Mouse (Mus musculus) spleen, embryonic (tissue): ENCODE data around the gene Sh3rf1.
"Not testable (repeated sequence)": the region's sequence is repeated elsewhere in the genome, so short reads cannot be mapped to it uniquely, and the experiment has no call there.

Experiments used
- CTCF ChIA-PET: fragments of 350-600 bp; sonication (Branson Sonifier 250); formaldehyde crosslinking; loops from one replicate; lab custom pipeline; 2022; lab: Charles Lee

The Sh3rf1 gene

DNA sequence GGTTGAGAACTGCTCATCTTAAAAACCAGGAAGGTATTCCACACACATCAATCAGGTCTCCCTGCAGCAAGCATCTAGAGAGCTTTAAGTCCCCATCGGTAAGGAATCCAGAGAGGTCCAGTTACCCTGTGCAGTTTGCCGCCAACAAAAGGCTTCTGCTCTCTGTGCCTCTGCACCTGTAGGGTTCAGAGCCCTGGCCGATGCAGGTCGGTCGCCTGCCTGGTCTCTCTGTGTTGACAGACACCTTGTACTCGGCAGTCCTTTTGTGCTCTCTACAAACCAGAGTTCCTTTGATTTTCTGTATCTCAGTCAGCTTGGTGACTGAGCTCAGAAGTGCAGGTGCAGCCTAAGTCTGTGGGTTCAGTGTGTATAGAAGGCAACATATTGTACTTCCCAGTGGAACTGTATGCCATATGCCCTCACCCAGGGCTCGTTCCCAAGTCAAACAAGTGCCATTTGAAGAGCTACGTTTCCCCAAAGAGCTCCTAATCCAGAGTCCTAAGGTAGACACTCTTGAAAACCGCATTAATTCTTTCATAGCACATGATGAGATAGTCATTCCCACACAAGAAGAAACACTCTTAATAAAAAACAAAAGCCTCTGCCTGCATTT lies 138.7 kb downstream of the Sh3rf1 start:
- CTCF ChIA-PET, result no interaction called here

DNA sequence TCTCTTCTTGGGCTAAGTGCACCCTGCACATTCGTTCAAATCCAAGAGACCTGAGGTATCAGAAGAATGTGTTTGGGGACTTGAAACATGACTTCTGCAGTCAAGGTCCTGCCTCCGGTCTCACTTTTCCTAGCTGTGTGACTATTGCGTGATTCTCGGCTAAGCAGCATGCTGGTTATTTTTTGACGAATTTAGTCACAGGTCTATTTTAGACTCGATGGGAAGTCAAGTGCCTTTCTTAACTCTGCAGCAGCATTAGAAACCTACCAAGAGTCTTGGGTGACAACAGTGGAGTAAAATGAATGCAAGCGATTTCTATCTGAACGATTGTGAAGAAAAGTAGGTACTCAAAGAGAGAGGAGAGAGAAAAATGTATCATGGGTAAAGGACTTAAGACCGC lies 149.6 kb downstream of the Sh3rf1 start:
- CTCF ChIA-PET, result no interaction called here

- CTCF ChIA-PET, result no interaction called here
These were observed 150.5 kb downstream of the Sh3rf1 start for GRCm38 (mm10) chr8:61374059-61374755.

GRCm38 (mm10) chr8:61375205-61375604 lies 151.5 kb downstream of the Sh3rf1 start:
- CTCF ChIA-PET, result no interaction called here

DNA sequence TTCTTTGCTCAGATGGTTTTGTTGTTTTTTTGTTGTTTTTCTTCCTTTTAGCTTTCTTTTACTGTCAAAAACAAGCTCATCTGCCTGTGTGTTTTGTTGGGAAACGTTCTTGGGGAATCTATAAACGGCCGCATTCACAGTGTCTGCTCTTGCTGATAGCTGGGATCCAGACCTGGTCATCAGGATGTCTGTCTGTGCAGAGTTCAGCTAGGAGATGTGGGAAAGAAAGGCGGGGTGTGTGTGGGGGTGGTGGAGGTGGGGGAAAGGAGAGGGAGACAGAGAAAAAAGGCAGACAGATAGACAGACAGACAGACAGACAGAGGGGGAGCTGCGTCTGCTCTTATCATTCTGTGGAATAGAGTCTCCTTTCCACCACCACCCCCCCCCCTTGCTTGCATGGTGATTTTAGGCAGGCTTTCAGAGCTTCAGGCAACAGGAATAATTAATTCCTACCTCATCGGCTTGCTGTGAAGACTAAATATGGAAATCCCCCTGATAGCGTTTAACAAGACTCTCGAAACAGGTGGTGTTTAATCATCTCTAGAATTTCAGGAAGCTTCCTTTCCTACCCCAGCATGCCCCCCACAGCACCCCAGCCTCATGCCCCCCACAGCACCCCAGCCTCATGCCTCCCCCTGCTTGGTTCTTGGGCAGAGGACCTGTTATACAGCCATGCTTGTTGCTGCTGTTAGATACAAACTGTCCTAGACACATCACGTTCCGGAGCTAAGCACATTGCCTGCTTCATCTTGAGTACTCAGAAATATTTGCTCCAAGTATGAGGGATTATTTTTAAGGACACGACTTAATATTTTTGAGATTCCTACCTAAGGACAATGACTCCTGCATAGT lies 155.4 kb downstream of the Sh3rf1 start:
- CTCF ChIA-PET, result no interaction called here

GRCm38 (mm10) chr8:61384536-61384935 lies 160.9 kb downstream of the Sh3rf1 start:
- CTCF ChIA-PET, result no interaction called here

GRCm38 (mm10) chr8:61385502-61386191 lies 162.0 kb downstream of the Sh3rf1 start:
- CTCF ChIA-PET, result no interaction called here

GRCm38 (mm10) chr8:61386645-61387044 lies 163.0 kb downstream of the Sh3rf1 start:
- CTCF ChIA-PET, result interaction anchor here (0.9 kb wide), 1 partner anchor 9 kb away, joined by 3 read pairs; no protein-coding TSS in a partner anchor

DNA sequence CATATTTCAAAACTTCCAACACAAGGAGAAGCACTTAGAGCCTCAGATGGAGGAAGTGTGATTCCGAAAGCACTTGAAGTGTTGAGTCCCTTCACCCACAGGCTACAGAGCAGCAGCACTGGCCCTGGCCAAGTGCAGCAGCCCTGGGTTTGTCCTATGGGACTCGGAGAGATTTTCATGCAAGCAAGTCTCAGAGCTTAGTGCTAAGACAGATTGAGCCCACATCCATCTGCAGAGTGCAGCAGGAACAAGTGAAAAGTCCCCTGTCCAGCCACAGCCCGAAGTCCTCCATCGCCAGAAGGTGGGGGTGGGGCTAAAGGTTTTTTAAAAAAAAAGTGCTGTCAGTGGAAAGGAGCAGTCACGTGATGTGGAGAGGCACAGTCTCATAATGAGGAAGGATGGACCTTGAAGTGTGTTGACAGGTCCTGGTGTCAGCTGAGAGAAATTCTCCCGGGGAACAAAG lies 163.9 kb downstream of the Sh3rf1 start:
- CTCF ChIA-PET, result interaction anchor here (0.9 kb wide), 1 partner anchor 8 kb away, joined by 3 read pairs; no protein-coding TSS in a partner anchor

DNA sequence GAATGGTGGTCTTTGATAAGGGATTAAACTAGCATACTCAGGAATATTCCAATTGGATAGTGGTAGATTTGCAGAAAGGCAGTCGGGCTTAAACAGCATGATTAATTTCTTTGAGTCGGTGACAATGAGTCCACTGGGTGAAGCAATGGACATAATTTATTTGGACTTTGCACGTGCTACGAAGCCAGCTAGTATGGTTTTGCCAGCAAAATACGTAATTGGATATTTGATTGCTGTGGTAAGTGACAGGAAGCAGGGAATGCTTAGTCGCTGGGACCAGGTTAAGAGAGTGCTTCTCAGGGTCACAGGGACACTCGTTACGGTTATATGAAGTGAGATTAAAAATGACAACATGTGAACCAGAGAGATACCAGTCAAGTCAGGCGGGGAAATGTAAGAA lies 164.7 kb downstream of the Sh3rf1 start:
- CTCF ChIA-PET, result no interaction called here

- CTCF ChIA-PET, result no interaction called here
These were observed 166.8 kb downstream of the Sh3rf1 start for GRCm38 (mm10) chr8:61390307-61391057.

GRCm38 (mm10) chr8:61391058-61391434 lies 167.4 kb downstream of the Sh3rf1 start:
- CTCF ChIA-PET, result no interaction called here

DNA sequence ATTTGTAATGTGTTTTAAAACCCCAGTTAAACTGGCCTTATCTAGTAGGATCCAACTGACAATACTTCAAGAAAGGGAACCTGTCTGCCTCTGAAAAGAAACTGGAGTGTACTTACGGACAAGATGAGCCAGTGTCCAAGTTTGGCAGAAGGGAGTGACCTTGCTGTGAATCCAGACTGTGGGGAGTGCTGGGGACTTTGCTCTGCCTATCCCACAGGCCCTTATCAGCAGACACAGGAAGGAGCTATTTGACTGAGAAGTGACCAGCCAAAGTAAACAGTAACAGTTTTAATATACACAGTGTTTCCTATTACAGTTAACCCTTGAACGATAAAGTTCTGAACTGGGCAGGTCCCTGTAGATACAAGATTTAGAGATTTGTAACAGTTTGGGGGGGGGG lies 173.5 kb downstream of the Sh3rf1 start:
- CTCF ChIA-PET, result interaction anchor here (0.6 kb wide), 1 partner anchor 124 kb away, joined by 11 read pairs; no protein-coding TSS in a partner anchor

- CTCF ChIA-PET, result no interaction called here
These were observed 174.1 kb downstream of the Sh3rf1 start for GRCm38 (mm10) chr8:61397755-61398154.

GRCm38 (mm10) chr8:61402861-61403260 lies 179.2 kb downstream of the Sh3rf1 start:
- CTCF ChIA-PET, result no interaction called here

DNA sequence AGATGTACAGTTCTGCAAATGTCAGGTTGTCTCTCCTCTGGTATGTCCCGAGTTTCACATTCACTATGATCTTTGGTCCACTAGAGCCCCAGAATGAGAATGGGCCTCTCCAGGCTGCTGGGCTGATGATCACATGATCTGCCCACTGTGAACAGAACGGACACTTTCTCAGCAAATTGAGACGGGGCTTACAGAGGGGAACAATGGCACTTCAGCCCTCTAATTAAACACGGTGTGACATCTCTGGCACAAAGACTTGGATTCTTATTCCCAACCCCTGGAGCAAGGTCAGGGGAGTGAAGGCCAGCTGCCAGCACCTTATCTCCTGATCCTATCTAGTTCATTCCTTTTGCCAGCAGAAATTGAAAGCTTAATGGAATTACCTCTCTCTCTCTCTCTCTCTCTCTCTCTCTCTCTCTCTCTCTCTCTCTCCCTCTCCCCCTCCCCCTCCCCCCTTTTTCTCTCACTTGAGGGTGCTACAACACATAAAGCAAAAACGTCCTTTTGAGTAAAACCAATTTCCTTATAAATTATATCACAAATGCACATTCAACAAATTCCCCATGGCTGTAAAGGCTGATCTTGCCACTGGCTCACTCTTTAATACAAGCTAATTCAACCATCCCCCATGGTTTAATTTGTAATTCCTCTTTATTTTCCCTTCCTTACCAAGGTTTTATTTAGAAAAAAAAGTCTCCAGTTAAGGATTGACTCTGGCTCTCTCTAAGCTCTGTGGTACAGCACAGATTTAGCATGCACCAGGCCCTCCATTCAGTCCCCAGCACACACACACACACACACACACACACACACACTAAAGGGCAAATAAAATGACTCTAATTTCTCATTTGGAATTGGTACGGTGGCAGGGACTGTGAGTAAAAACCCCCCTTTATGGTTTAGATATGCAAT lies 179.8 kb downstream of the Sh3rf1 start:
- CTCF ChIA-PET, result no interaction called here

GRCm38 (mm10) chr8:61404178-61404560 lies 180.5 kb downstream of the Sh3rf1 start:
- CTCF ChIA-PET, result no interaction called here

GRCm38 (mm10) chr8:61409081-61409480 lies 185.4 kb downstream of the Sh3rf1 start:
- CTCF ChIA-PET, result no interaction called here

- CTCF ChIA-PET, result not testable (repeated sequence)
These were observed 186.0 kb downstream of the Sh3rf1 start for GRCm38 (mm10) chr8:61409712-61410111.

DNA sequence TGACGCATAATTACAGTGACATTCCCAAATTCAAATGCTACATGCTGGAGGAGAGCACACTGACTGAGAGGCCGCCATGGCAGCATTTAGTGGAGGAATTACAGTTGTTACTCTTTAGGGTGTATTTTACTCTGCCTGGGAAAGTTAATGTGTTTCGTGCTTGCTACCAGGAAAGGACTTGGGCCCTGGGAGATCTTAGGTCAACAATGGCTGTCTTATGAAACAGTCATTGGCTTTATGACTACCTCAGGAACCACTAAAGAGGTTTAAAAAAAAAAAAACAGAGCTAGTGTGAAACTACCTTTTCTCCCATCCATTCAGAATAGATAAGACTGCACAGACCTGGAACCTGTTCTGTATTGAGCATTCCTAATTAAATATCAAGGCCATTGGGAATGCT lies 195.8 kb downstream of the Sh3rf1 start:
- CTCF ChIA-PET, result no interaction called here
